Mouse (Mus musculus) embryonic fibroblast, embryonic 13.5 days (primary cell): ENCODE data around the gene Zfp384.

ENCODE experiments used
- CTCF ChIP-seq: IDR thresholded peaks from 2 replicates; pipeline ENCODE4 v1.5.1; 2011; ENCODE audit warnings: mild to moderate bottlenecking, control low read depth, low read length, moderate library complexity, borderline replicate concordance; ENCODE audit not compliant: insufficient read depth
- POLR2A ChIP-seq: IDR thresholded peaks from 2 replicates; pipeline ENCODE4 v1.6.1; 2011; ENCODE audit warnings: low read depth, mild to moderate bottlenecking, control low read depth, low read length, moderate library complexity

DNA sequence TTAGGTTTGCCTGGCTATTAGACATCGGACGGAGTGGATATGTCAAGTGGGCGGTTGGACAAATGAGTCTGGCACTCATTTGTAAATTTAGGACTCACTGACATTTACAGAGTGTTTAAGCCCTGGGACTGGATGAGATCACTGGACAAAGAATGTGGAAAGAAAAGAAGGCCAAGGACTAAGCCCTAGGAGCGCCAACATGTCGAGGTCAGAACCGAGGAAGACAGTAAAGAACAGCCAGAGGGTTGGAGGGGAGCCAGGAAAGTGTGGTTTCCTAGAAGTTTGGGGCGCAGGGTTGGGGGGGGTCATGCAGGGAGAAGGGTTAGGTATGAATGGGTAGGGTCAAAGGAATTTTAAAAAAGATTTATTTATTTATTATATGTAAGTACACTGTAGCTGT lies 13.7 kb upstream of the Zfp384 start:
- TF ChIP-seq POLR2A = no peak
- no peak for TF ChIP-seq CTCF
